Mouse (Mus musculus): Measurements from ENCODE around the gene Vcp.

Gene Vcp

DNA sequence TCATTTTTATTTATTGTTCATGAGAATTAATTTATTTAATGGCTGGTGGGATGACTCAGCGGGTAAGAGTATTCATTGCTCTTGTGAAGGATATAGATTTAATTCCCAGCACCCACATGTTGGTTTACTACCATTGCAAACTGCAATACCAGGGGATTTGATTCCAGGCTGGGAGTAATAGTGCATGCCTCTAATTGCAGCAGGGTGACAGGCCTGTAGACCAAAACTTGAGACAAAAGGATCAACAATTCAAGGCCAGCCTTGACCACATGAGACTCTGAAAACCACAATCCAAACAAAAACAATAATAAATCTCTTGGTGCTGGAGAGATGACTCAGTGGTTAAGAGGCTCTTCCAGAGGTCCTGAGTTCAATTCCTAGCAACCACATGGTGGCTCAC, 11.8 kb upstream of the Vcp start:
- TF ChIP-seq GATA4 (IDR thresholded peaks at IDR 0.05; ENCODE audit: insufficient replicate concordance, low read length) = no peak

DNA sequence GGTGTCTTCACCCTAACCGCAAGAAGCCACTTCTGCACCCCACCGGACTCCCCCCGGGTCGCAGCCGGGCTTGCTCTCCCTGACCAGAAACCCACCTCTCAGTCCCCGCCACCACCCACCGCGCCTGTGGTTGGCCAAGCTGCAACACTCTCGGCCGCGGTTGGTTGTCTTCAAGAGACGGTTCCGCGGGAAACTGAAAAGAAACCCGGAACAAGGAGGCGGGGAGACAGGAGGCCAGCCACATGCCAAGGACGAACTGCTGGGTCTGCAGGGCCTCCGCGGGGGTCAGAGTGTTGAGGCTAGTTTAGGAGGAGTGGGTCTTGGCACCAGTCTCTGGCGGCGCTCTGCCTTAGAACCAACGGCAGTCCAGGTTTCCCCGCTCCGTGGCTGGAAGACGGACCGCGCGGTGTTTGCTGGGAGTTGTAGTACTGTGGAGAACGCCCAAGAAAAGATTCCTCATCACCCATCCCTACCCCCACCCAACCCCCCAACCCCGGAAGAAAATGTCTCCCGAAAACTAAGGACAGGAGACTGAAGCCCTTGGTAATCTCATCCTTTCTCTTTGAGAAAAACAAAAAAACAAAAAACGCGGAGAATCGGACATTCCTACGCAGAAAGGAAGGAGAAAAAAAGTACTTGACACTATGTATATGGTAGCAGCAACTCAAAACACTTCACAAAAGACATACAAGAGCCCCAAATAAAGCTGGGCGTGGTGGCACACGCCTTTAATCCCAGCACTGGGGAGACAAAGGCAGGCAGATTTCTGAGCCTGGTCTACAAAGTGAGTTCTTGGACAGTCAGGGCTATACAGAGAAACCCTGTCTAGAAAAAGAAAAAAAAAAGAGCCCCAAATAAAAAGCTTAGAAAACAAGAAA, 10.1 kb upstream of the Vcp start, which contains the start of gene Fancg:
Fancg (minus strand) TSS at position 346 of the 878 bp plus-strand sequence.
- TF ChIP-seq GATA4 (IDR thresholded peaks at IDR 0.05; ENCODE audit: insufficient replicate concordance, low read length) = no peak

DNA sequence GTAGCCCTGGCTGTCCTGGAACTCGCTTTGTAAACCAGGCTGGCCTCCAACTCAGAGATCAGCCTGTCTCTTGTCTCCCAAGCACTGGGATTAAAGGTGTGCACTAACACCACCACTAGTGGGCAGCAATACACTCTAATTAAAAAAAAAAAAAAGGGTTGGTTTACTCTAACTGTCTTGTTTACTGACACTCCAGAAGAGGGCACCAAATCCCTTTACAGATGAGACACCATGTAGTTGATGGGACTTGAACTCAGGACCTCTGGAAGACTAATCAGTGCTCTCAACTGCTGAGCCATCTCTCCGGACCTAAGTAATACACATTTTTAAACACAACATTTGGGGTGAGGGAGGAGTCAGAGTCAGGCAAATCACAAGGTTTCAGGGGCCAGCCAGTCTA, 5.5 kb upstream of the Vcp start:
- no peak for TF ChIP-seq GATA4 (IDR thresholded peaks at IDR 0.05; ENCODE audit: insufficient replicate concordance, low read length)

- TF ChIP-seq GATA4 (IDR thresholded peaks at IDR 0.05; ENCODE audit: insufficient replicate concordance, low read length) = no peak
Measured at GRCm38 (mm10) chr4:43004951-43005350, 4.6 kb upstream of the Vcp start.

- TF ChIP-seq GATA4 (IDR thresholded peaks at IDR 0.05; ENCODE audit: insufficient replicate concordance, low read length) = no peak
Measured at GRCm38 (mm10) chr4:43002756-43003439, 2.6 kb upstream of the Vcp start.

DNA sequence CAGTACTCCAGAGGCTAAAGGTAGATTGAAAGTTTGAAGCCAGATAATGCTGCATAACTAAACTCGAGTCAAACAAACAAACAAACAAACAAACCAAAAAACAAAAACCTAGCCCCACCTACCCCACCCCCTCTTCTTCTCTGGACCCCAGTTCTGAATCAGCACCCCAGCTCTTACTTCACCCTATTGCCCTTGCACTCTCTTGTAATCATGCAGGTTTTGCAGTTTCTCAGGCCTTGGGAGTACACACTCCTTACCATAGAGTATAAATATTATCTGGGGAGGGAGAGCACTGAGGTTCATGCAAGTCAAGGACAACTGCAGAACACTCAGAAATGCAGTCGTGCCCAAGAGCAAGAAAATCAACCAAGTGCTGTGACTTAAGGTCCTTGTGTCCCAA, 965 bp upstream of the Vcp start:
- no peak for TF ChIP-seq GATA4 (IDR thresholded peaks at IDR 0.05; ENCODE audit: insufficient replicate concordance, low read length)

DNA sequence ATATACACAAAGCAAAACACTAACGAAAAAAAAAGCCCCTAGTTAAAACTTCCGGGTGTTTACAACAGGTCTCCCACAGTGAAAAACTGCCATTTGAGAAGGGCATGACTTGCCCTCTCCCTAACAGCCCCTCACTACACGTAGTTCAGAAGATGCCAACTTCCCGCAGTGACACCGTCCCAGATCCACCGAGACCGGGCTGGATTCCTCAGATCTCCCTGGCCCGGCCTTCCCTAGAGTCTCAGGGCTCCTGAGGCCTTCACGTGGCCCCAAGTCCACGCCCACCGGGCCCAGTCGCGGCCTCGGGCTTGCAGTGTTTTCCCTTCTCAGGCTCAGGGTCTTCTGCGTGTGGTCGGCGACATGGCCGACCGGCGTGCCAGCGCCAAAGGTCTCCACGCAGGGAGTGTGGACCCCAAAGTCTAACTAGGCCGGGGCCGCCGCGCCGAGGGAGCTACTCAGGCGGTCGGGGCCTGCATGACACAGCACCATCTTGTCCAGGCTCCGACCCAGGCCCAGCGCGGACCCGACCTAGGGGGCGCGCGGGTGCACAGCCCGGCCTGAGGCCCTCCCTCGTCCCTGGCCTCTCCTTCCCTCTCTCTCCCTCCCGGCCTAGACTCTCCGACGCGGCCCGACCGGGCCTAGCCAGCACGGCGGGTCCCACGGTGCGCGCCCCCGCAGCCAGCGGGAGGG, 711 bp downstream of the Vcp start:
- no peak for TF ChIP-seq GATA4 (IDR thresholded peaks at IDR 0.05; ENCODE audit: insufficient replicate concordance, low read length)

DNA sequence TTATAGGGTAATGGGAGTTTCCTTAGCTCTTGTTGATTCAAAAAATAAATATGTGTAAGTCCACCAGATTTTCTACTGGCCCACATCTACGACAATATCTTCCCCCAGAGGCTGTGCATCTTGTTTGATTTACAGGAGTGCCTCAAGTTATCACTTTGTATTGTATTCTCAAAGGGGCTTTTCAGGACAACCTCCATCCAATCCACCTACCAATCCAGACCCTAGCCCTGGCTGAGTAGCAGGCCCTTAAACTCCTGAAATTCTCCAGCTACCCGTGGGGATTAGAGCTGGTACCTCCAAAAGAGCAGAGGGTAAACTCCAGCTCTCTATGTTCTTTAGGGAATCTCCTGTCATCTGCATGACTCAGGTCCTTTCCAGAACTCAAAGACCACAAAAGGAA, 2.3 kb downstream of the Vcp start:
- TF ChIP-seq GATA4 (IDR thresholded peaks at IDR 0.05; ENCODE audit: insufficient replicate concordance, low read length) = no peak

DNA sequence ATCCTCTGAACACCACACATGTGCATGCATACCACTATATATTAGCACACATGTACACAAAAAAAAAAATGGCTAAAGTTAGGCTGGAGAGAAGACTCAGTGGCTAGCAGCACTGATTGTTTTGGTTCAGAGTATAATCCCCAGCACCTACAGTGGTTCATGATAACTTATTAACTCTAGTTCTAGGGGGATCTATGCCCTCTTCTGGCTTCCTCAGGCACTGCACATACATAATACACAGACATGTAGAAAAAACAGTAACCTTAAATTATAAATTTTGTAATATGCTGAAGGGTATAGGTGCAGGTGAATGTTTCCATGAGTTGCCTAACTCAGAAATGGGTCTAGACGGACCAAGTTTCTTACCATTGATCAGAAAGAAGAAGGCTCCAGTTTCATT, 12.0 kb downstream of the Vcp start:
- TF ChIP-seq GATA4 (IDR thresholded peaks at IDR 0.05; ENCODE audit: insufficient replicate concordance, low read length) = no peak

DNA sequence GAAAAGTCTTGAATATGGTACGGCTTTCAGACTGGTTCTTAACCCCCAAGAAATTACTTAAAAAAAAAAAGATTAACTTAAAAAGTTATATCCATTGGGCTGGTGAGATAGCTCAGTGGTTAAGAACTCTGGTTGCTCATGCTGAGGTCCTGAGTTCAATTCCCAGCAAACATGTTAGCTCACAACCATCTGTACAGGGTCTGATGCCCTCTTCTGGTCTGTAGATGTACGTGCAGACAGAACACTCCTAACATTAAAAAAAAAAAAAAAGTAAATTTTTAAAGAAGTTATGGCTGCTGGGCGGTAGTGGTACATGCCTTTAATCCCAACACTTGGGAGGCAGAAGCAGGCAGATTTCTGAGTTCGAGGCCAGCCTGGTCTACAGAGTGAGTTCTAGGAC, 22.2 kb downstream of the Vcp start:
- TF ChIP-seq GATA4 (IDR thresholded peaks at IDR 0.05; ENCODE audit: insufficient replicate concordance, low read length) = no peak

DNA sequence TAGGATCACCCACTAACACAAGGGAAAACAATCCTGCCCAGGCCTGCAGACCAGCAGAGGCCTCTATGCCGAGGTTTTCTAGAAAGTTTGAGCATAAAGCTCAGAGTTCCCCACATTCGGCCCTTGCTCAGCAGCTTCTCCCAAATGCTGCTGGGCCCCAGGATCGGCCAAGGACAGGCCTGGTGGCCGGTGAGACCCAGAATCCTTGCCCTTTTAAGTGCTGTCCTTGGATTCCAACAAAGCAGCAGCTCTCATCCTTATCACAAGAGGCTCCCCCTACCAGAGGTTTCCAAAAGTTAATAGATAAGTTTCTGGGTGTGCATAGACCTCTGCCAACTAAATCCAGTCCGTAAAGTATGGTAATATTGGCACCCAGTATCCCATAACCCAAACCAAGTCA, 26.4 kb downstream of the Vcp start:
- no peak for TF ChIP-seq GATA4 (IDR thresholded peaks at IDR 0.05; ENCODE audit: insufficient replicate concordance, low read length)

DNA sequence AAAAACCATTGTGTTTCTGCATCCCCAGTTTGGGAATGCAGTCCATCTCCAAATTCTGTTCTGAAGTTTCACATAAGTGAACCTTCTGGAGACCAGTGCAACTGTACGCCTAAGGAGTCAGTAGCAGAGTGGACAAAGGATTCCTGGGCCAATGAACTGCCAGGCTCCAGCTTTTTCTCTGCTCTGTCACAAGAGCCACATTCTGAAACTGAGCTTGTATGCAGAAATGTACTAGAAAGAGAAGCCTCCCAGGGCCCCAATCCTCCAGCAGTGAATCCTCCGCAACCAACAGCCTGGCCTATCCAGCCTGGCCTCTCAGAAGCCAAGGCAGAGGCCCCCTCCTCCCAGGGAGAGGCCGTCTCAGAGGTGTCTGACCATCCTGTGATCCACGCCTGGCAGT, 27.4 kb downstream of the Vcp start:
- no peak for TF ChIP-seq GATA4 (IDR thresholded peaks at IDR 0.05; ENCODE audit: insufficient replicate concordance, low read length)

DNA sequence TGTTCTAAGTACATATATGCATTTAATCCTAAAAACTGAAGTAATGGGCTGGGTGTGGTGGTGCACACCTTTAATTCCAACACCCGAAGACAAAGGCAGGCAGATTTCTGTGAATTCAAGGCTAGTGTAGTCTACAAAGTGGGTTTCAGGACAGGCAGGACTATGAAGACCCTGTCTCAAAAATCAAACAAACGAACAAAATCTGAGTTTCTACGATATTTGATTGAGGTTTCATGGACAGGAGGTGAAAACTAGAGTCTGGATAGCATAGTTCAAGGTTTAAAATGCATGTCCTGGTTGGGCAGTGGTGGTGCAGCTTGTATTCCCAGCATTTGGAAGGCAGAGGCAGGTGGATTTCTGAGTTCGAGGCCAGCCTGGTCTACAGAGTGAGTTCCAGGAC, 31.0 kb downstream of the Vcp start, which contains the start of gene 1700022I11Rik:
1700022I11Rik (plus strand) TSS at position 301 of the 400 bp plus-strand sequence.
- TF ChIP-seq GATA4 (IDR thresholded peaks at IDR 0.05; ENCODE audit: insufficient replicate concordance, low read length) = no peak

GRCm38 (mm10) chr4:42965039-42965719, 35.1 kb downstream of the Vcp start:
- TF ChIP-seq GATA4 (IDR thresholded peaks at IDR 0.05; ENCODE audit: insufficient replicate concordance, low read length) = no peak

DNA sequence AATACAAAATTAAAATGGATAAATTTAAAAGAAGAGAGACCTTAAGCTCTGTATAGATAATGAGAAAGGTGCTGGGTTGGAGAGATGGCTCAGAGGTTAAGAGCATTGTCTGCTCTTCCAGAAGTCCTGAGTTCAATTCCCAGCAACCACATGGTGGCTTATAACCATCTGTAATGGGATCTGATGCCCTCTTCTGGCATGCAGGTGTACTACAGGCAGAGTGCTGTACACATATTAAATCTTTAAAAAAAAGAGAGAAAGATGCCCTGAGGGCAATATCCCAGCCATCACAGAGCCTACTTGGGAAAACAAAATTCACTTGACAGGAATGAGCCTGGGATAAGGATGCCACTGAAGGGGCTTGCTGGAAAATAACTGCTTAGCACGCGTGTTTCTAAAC, 36.8 kb downstream of the Vcp start:
- no peak for TF ChIP-seq GATA4 (IDR thresholded peaks at IDR 0.05; ENCODE audit: insufficient replicate concordance, low read length)
